Mouse (Mus musculus) CD8-positive naive resting alpha-beta T cell, adult 2 months (primary cell): ENCODE results near the gene Zfp592.
"Not testable (repeated sequence)": the region's sequence is repeated elsewhere in the genome, so short reads cannot be mapped to it uniquely, and the experiment has no call there.

ENCODE experiments used
- DNase-seq, 2 experiments: peaks; one replicate each; pipeline ENCODE4 v3.0.0; 2022; ENCODE audit warnings: low read depth in 2 of 2, low spot score in 2 of 2

Gene Zfp592

DNA sequence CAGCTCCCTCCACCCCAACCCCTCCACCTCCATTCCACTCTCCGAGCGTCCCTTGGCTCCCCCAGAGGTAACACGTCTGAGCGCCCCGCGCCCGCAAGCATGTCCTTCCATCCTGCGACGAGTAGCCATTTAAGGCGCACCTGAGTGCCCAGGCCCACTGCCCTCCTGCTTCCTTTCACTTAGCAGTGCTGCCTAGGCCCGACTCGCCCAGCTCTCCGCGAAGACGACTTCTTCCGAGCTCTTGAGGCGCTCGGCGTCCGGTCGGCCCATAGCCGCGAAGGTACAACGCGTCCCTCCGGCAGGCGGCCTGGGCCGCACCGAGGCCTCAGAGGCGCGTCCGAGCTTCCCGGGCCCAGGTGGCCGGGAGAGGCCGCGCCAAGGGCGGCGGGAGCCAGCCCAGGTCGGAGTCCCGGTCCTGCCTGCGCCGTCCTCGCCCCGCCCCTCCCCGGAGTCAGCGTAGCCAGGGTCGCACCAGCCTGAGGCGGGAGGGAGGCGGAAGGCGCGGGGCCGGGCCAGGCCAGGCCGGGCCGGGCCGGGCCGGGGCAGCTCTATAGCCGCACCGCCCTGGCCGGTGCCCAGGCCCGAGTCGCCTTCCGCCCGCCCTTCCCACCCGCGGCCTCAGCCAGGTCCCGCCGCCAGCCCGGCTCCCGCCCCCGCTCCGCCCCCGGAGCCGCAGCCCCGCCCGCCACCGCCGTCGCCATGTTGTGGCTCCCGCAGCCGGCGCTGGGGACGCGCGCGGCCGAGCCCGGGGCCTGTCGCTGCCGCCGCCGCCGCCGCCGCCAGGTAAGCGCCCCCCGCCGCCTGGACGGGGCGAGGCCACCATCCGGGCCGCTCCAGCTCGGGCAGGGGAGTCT lies at the start of gene Zfp592:
Gene Zfp592, plus strand, starts transcription at position 702 of the 854 bp plus-strand sequence.
- DNase-seq, result peak; percentile 60 to 67

DNA sequence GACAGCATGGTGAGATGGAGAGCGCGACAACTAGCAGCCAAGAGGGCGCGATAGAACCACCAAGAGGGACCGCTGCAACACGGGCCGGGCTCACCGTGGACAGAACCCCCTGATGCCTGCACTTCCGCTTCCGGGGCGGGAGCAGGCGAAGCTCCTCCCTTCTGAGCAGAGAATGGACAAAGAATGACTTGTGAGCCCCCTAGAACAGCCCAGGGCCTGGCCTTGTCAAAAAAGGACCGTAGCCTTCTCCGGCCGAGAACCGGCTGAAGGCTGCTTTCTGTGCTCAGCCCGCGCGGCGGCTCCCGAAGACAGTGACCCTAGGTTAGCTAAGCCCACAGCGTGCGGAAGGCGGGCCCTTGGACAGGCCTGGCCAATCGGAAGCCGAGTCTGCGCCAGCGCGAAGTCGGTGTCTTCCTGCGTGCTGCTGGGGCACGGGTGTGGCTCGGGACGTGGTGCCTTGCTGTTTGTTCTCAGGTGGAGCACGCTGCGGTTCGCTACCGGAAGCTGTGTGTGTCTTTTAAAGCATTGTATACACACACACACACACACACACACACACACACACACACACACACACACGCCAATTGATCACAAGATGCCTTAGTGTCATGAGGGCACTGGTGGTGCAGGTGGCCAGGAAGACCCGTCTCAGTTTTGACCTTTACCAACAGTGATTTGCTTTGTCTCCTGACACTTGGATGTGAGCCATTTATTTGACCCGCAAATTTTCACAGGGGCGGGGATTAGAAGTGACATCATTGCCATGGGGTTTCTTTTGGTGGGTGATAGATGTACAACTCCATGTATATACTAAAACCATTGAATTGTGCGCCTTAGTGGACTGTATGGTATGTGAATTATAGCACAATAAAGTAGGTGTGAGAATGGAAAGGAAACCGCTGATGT lies 45.8 kb upstream of the Zfp592 start, which contains the start of gene Sec11a:
Gene Sec11a, minus strand, starts transcription at position 336 of the 906 bp plus-strand sequence.
- peak; percentile 94 to 95 for DNase-seq

DNA sequence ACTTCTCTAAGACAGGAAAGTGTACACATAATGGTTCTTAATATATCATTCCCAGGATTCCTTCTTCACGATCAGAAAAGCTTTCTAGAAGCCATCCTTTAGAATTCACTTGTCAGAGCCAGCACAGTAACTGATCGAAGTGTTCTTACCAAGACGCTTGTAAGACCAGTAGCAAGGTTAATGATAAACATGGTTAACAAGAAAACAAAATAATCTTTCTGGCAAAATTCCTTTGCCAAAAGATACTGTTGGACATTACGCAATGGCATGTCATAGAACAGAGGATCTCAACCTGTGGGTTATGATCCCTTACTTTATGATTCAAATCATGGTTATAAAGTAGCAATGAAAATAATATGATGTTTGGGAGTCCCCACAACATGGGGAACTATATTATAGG lies 42.0 kb upstream of the Zfp592 start:
- no peak for DNase-seq

DNA sequence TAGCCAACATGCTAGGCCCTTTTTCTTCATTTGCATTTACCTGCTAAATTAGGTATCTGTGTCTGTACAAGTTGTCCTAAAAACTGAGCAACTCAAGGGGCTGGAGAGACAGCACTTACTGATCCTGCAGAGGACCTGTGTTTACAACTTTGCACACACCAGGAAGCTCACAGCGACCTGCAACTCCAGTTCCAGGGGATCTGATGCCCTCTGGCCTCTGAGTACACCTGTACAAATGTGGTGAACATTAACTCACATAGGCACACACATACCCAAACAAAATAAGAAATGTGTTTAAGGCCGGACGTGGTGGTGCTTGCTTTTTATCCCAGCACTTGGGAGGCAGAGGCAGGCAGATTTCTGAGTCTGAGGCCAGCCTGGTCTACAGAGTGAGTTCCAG lies 41.3 kb upstream of the Zfp592 start:
- DNase-seq, result no peak

DNA sequence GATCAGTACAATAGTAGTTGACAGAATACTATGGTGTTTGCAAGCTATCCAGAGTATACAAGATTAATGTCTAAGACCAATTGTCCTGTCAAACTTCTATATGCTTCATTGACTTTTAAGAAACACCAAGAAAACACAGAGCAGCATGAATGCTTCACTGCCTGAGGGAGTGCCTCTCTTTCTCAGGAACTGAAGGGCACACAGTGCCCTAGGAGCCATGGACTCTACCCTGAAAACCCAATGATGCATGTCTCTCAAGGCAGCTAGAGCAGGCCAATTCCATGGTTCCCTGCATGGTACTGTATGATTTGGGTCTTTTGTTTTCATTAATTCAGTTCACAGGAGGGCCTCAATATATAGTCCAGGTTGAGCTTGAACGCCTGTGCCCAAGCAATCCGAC lies 39.2 kb upstream of the Zfp592 start:
- no peak for DNase-seq

DNA sequence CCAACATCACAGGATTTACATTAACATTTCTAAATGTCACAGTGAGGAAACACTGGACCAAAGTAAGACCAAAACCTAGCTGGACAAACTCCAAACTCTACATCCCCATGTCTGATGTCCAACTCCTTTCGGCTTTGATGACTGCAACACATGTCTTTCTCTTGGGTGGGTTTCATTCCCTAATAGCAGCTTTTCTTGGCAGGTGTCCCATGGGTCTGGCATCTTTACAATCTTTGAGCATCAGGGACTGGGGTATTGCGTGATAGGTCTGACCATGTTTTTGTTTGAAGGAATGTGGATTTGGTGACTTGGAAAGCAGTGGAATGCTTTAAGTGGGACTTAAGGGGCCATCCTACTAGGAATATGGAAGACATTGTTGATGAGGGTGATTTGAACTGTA lies 36.6 kb upstream of the Zfp592 start:
- no peak for DNase-seq

DNA sequence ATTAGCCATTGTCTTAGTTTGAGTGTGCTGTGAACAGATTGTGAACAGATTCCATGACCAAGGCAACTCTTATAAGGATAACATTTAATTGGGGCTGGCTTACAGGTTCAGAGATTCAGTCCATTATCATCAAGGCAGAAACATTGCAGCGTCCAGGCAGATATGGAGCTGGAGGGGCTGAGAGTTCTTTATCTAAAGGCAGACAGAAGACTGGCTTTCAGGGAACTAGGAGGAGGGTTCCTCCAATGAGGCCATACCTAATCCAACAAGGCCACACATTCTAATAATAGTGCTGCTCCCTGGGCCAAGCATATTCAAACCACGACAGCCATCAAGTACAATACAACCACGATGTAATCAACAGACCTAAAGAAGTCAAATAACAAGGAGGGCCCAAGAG lies 34.5 kb upstream of the Zfp592 start:
- DNase-seq, result no peak

DNA sequence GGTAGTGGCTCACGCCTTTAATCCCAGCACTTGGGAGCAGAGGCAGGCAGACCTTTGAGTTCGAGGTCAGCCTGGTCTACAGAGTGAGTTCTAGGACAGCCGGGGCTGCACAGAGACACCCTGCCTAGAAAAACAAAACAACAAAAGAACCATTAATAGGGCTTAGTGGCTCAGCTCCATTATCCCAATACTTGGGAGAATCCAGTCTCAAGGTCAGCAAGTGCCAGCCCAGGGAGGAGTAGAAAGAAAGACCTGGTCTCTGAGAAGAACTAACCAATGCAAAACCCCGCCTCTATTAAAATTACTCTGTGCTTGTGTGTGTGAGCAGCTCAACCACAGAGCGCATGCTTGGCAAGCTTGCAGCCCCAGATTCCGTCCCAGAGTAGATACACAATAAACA lies 30.7 kb upstream of the Zfp592 start:
- DNase-seq, result no peak

DNA sequence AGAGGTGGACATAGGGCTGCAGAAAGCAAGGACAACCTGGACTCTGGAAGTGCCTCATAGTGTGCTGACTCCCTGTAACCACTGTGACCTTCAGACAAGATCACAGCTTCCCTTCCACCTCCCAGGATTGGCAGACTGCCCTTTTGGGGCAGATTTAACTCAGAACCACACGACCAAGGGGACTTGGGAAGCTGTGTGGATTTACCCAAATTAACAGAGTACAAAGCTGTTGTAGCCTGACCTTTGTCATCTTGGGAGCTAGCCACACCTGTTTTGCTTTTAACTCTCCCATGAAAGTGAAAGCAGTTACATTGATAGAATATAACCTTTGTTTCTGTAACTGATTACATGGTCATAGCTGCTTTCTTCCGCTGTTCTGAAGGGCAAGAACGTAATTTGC lies 22.6 kb upstream of the Zfp592 start:
- DNase-seq, result no peak

DNA sequence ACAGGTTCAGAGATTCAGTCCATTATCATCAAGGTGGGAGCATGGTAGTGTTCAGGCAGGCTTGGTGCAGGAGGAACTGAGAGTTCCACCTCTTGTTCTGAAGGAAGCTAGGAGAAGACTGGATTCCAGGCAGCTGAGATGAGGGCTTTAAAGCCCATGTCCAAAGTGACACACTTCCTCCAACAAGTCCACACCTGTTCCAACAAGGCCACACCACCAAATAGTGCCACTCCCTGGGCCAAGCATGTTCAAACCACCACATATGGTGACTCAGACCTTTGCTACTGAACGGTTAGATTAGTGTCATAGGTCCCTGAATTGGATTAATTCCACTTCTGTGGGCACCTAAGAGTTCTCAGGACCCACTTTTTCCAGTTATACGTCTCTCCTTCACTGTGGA lies 22.1 kb upstream of the Zfp592 start:
- DNase-seq, result no peak

DNA sequence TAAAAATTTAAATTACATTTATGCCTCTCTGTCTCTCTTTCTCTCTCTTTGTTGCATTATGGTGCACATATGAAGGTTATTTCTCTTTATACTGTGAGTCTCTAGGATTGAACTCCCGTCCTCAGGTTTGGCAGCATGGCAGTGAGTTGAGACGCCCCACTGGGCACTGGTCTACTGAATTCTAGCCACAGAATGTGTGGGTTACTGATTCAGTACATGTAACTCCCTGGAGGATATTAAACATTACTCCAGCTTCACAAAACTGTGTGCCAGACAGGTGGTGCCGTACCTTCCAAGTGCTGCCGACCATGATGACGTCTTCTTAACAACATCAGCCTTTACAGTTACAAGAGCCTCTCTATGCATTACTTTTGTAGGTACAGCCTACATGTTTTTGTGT lies 21.4 kb upstream of the Zfp592 start:
- no peak for DNase-seq

DNA sequence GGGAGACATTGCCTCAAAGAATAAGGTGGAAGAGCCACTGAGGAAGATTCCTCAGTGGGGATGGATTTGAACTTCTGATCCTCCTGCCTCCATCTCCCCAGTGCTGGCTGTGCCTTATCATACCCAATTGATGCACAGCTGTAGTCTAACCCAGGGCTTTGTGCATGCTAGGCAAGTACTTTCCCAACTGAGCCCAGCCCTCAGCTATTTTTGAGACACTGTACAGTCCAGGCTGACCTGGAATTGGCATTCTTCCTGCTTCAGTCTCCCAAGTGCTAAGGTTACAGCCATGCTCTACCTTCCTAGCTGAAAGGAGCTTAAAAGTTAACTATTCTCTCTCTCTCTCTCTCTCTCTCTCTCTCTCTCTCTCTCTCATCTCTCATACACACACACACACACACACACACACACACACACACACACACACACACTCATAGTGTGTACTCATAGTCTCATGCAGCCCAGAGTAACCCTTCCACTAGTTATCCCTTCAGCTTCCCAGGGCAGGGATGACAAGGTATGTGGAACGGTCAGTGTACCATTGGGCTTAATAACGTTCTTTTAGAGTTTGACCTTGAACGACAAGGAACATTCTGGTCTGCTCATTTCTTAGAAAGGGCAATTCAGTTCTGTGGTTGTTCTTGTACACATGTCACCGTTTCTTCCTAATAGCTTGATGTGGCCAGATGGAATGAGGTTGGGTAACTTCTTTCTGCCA lies 20.4 kb upstream of the Zfp592 start:
- not testable (repeated sequence) for DNase-seq

DNA sequence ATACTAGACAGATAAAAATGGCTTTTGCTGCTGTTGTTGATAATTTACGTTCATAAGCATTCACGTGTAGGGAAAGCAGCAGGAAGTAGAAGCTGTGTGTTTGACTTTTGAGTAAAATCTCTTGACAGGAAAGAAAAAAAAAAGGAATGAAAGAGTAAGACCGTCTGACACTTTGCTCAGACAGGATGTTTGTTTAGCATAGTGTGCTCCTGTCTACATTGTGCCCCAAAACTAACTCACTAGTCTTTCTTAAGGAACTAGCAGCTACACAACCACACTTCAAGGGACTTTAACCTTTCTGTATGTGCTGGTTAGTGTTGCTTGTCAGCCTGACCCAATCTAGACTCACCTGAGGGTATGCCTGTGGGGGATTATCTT lies 19.9 kb upstream of the Zfp592 start:
- not testable (repeated sequence) for DNase-seq

DNA sequence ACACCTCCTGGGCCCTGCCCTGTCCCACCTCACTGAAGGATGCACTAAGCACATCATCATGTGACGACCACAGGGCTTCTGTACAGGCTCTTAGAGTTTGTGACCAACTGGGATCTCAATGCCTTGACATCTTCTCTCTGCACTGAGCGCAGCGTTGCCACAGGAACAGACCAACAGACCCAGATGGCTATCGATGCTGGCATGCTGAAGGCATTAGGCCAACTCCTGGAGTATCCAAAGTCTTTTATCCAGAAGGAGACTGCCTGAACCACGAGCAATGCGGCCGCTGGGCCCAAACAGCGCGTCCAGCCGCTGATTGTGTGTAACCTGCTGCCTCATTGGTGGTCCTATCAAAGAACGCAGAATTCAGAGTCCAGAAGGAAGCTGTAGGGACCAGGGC lies 12.9 kb upstream of the Zfp592 start:
- no peak for DNase-seq

DNA sequence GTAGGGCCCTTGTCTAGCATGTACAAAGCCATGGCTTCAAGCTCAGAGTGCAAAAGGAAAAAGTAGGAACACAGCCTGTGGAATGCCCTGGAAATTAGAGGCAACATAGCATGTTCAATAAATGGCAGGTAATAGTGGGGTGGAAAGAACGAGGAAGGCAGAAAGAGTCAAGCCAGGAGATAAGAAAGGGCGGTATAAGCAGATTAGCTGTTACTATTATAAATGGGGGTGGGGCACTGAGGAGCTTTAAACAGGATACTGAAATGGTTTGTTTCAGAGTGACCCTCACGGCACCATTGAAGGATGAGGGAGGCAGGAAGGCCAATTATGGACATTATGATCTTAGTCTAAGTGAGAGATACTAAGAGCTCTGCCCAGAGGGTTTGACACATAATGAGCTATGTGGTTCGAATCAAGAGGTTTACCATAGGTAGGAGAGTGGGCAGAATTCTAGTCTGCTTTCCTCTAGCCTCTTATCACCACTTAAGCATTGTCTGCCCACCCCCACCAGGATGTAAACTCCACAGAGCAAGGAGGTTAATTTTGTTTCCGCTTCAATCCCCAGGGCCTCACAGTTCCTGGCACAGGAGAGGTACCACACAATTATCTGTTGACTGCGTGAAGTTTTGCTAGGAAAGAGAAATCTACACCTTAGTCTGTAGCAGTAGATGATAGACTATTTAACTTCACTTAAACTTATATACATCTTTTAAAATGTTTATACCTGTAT lies 6.9 kb upstream of the Zfp592 start:
- no peak for DNase-seq

DNA sequence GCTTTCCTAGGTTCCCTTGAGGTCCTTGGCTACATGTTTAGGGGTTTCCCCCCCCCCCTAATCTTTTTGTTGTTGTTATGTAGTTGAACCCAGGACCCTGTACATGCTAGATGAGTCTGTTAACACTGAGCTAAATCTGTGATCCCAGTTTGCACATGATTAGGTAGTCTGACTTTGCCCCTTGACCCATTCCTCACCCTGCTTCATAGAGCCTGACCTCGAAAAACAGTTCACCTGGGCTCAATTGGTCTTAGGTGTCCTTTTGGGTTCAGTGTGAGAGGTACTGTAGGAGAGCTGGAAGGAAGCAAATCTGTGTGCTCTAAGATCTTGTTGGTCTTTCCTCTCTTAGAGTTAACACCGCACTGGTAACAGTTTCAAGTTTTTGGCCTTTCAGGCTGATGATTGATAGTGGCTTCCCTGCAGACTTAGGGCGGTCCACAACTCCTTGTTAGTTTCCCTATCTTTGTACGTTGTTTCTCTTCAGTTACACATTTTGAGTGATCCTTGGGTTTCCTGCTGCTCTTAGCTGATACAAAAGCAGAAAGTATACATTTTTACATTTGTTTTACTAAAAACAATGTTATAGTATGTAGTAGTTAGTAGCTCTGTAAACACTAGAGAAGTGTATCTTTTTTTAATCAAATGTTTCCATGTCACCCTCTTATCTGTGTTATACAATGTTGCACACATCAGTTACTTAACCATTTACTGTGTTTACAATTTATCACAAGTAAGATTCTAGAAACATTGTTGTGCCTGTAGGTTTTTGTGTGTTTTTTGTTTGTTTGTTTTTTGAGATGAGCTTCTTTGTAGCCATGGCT lies 5.5 kb upstream of the Zfp592 start:
- no peak for DNase-seq

DNA sequence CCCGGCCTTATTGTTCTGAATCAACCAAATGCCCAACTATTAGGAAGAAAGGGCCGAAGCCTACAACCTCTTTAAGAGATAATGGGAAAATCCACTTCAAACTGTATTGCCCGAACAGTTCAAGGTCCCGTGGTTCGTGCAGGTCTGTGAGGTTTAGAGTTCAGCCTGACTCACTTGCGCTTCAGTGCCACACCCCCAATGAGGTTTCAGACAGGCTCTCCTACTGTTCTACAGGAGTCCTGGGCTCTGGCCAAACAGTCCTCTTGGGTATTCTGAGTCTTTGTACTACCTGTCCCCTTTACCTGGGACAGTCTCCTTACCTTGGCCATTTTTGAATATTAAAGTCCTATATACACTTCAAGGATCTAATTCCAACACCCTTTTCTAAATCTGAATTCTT lies 3.2 kb upstream of the Zfp592 start:
- DNase-seq, result no peak

DNA sequence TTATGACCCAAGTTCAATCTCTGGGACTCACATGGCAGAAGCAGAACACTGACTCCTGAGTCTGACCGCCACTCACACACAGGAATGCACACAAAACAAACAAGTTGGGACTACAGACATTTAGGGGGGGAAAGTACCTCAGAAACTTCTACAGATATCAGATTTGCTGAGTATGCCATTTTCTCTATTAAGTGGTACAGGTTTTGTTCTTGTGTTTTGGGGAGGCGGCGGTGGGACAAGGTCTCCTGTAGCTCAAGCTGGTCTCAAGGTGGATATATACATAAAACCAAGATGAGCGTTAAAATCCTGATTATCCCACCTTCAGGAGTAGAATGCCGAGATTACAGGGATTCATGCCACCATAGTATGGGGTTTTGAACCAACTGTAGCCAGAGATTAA lies 1.9 kb upstream of the Zfp592 start:
- DNase-seq, result no peak

DNA sequence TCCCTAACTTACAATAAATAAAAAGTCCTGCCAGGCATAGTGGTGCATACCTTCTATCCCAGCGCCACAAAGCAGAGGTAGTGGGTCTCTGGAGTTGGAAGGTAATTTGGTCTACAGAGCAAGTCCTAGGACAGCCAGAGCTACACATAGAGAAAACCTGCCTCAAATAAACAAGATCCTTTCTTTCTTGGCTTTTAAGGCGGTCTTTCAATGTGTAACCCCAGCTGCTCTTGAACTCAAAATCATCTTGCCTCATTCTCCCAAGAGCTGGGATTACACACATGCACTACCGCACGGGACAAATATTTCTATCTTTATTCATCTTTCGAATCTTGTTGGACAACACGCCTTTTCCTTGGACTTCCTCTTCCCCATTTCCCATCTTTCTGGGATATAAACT lies 1.4 kb upstream of the Zfp592 start:
- DNase-seq, result no peak

DNA sequence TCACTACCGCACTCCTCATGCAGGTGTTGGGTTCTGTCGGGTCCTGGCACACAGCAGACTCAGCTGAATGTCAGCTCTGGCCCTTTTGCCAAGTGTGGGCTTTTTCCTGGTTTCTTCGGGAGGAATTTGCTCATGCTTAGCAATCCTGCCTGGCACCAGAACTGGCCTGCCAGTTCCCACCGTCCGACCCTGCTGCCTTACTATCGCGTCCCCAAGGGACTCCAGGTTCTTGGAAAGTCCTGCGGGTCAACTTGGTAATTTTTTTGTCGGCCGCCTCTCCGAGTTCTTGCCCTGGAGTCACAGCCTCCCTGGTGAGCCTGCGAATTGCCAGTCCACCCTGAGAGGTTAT lies 876 bp upstream of the Zfp592 start:
- DNase-seq, result no peak
